Mouse (Mus musculus) lung, adult 2 months (tissue): Measurements from ENCODE around the gene Gys1. TPM values are rescaled to one million over a fixed set of nuclear protein-coding genes. Genes with fewer than 3 reads are reported as not detected.

Experiments
- DNase-seq: peaks from one replicate; pipeline ENCODE4 v3.0.0; 2022
- H3K4me1 ChIP-seq: fragments of 200-500 bp; 2 replicates; pipeline ENCODE4 v1.6.1; 2011; ENCODE audit warnings: low read length; ENCODE audit not compliant: control insufficient read depth, insufficient read depth
- H3K4me3 ChIP-seq: fragments of 200-500 bp; replicated peaks from 2 replicates; pipeline ENCODE3; 2011; ENCODE audit warnings: low read depth, mild to moderate bottlenecking, control low read depth, low read length; ENCODE audit errors: extremely low read depth
- CTCF ChIP-seq: fragments of 200-500 bp; IDR thresholded peaks from 2 replicates; pipeline ENCODE4 v1.5.1; 2011; ENCODE audit warnings: mild to moderate bottlenecking, low read length, control low read depth; ENCODE audit not compliant: insufficient read depth
- POLR2A ChIP-seq: fragments of 200-500 bp; IDR thresholded peaks from 2 replicates; pipeline ENCODE4 v1.6.1; 2011; ENCODE audit warnings: low read depth, mild to moderate bottlenecking, control low read depth, low read length, borderline replicate concordance; ENCODE audit errors: extremely low read depth
- WGBS: fragments of 180-500 bp; shearing (Covaris S2); methylation state at CpG from one replicate; pipeline ENCODE4 v1.1.7; 2018; 5-methylcytosine and 5-hydroxymethylcytosine counted together
- polyA plus RNA-seq: library from polyadenylated mRNA; depleted of rRNA; stranded (reverse); fragments of >200 nt; gene quantifications from 2 replicates; pipeline ENCODE4 v1.2.3, GENCODE M21; 2012

The Gys1 gene
- polyA plus RNA-seq, 1 experiment, result 39.4 TPM

DNA sequence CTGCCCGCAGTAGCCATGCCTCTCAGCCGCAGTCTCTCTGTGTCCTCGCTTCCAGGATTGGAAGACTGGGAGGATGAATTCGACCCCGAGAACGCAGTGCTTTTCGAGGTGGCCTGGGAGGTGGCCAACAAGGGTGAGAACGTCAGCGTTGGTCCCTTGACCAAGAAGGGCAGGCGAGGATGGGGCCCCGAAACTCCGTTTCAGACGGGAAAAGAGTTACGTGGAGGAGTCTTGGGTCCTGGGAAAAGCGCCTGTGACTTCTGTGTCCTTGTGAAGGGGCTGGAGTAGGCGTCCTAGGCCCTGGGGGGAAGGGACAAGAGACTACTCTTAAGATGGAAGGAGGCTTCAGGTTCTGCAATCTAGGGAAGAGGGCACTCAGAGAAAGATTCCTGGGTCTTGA, 394 bp downstream of the Gys1 start:
- peaks cover 9% of the 10 kb centered on the region for H3K4me1 ChIP-seq
- H3K4me3 ChIP-seq, result peak overlapping the region; percentile 67
- TF ChIP-seq CTCF (no peak), POLR2A (no peak)
- under 1% methylated on average over 16 of the region's 16 CpGs for WGBS
- no peak for DNase-seq

DNA sequence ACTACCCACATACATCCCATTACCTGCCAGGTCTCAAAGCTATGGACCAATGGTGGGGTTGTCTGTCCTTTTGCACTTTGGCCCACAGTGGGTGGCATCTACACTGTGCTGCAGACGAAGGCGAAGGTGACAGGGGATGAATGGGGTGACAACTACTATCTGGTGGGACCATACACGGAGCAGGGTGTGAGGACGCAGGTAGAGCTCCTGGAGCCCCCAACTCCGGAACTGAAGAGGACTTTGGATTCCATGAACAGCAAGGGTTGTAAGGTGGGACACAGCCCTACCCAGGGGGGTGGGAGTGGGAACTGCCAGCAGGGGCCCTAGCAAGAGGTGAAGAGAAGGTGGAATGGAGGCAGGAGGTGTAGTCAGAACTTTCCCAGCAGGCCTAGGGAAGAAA, 1.8 kb downstream of the Gys1 start:
- TF ChIP-seq POLR2A (no peak), CTCF (no peak)

DNA sequence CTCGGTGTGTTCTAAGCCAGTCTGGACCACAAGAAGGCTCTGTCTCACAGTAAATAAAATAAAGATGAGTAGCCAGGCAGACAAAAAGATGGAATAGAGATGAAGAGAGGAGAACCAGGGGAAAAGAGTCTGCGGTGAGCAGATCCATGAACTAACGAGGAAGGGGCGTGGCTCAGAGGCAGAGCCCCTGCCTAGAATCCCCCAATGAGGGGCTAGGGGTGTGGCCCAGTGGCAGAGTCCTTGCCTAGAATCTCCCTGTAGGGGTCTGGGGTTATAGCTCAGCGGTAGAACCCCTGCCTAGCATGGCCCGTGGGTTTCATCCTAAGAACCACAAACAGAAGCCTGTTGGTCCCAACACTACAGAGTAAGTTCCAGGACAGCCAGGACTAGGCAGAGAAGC, 2.4 kb downstream of the Gys1 start:
- no peak for TF ChIP-seq POLR2A
- Histone ChIP-seq H3K4me1 (peaks cover 9% of the 10 kb centered on the region), H3K4me3 (no peak overlapping the region)
- WGBS, result 65% methylated on average over 6 of the region's 6 CpGs
- DNase-seq, result no peak

More for the DNA sequence above, 1.8 kb downstream of the Gys1 start:
- peaks cover 9% of the 10 kb centered on the region for H3K4me1 ChIP-seq
- DNase-seq, result no peak
- 87% methylated on average over 5 of the region's 5 CpGs for WGBS
- no peak overlapping the region for H3K4me3 ChIP-seq

DNA sequence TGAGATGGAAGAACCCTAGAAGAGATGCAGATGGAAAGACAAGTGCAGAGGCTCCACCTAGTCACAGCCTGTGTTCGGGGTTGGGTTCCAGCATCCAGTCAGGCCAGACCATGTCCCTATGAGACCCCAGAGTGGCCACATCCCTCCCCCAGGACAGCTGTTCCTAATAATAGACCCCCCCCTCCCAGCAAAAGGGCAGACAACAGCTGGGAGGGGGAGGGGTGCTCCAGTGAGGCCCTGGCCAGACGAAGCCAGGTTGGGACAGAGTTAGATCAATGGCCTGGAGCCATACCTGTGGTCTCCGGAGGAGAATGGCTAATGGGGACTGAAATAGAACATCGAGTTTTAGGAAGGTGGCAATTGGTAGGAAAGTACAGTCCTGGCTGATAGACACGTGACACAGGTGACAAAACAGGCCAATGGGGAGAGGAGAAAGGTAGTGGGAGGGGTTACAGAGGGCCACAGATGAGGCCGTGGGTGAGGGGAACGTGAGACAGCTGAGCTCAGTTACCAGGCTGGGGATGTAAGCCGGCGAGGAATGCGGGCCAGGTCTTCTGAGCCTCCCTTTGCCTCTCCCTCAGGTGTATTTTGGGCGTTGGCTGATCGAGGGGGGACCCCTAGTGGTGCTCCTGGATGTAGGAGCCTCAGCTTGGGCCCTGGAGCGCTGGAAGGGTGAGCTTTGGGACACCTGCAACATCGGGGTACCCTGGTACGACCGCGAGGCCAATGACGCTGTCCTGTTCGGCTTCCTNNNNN, 3.1 kb downstream of the Gys1 start, which contains the start of gene Ruvbl2:
Ruvbl2 (minus strand) TSS at position 576 of the 756 bp plus-strand sequence.
- peak; percentile 50 for DNase-seq
- 41% methylated on average over 19 of the region's 19 CpGs for WGBS
- H3K4me3 ChIP-seq, result no peak within 1 kb of the TSS
- H3K4me1 ChIP-seq, result peaks cover 9% of the 10 kb centered on the region
- TF ChIP-seq POLR2A (0 out of 2 replicates have a peak, but pooled peaks have one; percentile 26), CTCF (peak; percentile 7; the same call in 1 of the 2 replicates)

DNA sequence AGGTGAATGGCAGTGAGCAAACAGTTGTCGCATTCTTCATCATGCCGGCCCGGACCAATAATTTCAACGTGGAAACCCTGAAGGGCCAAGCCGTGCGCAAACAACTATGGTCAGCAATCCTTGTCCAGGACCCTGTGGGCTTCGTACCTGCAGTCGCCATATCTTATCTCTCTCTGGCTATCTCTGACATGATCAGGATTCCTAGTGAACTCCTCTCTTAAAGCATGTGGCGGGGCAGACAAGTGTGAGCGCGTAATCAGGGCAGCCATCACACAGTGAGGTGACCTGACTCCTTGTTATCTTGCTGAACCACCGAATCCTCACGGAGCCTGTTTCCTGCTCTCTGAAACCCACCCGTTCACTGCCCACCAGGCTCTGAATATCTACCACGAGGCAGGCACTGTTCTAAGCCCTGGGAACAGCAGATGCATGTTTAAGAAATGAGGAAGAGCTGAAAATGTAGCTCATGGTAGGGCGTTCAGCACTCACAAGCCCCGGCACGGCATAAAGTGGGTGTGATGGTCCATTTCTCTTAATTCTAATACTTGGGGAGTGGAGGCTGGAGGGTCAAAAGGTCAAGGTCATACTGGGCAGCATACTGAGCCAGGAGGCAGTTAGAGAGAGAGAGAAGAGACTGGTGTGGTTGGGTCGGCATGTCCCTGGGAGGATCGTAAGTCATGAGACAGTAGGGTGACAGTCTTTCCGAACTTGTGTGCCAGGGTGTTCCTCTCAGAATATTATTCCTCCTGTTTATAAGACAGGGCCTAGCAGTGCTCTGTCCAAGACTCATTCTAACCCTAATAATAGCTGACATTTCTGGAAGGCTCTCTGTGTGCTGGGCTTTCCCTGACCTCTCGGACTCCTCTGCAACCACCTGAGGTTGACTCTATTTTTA, 9.1 kb downstream of the Gys1 start:
- no peak for DNase-seq
- Histone ChIP-seq H3K4me1 (no peaks in the 10 kb centered on the region; the same call in 1 of the 2 replicates), H3K4me3 (no peak overlapping the region)
- TF ChIP-seq CTCF, result no peak
- no peak for TF ChIP-seq POLR2A
- WGBS, result 78% methylated on average over 22 of the region's 22 CpGs

DNA sequence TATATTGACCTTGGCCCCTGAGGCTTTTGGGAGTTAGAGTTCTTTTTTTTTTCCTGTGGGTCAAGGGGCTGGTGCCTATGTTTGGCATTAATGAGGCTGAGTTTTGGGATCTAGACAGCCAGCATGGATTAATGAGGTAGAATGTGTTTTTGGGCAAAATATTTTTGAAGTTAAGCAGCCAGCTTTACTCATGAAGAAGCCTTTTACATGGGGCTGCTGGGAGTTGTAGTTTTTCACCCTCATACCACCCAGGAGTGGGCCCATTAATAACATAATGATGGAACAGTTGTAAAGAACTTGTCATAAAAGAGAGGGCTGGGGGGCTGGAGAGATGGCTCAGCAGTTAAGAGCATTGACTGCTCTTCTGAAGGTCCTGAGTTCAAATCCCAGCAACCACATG, 11.9 kb downstream of the Gys1 start:
- H3K4me1 ChIP-seq, result no peaks in the 10 kb centered on the region; the same call in 1 of the 2 replicates
- no peak for TF ChIP-seq CTCF
- TF ChIP-seq POLR2A, result no peak
- H3K4me3 ChIP-seq, result no peak overlapping the region
- DNase-seq, result no peak

DNA sequence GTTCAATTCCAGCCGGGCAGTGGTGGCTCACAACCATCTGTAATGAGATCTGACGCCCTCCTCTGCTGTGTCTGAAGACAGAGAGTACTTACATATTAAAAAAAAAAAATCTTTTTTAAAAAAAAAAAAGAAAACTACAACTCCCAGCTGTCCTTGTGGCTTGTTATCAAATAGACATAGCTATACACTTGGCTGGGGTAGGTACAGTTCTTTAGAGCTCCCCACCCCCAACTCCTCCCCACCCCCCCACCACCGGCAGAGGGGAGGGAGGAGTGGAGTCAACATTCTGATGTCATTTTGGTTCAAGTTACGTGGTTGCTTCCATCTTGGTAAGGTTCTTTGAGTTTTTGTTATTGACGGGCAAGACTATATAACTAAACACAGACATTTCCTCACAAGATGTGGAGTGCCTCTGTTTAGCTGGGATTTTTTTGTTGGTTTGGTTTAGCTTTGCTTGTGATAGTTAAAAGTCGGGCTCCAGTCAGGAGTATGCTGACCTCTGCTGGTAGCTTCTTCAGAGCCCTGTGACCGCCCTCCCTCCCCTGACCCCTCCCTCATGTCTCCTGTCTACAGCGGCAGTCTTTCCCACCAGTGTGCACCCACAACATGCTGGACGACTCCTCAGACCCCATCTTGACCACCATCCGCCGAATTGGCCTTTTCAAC, 12.8 kb downstream of the Gys1 start:
- Histone ChIP-seq H3K4me3 (no peak overlapping the region), H3K4me1 (no peaks in the 10 kb centered on the region; the same call in 1 of the 2 replicates)
- TF ChIP-seq POLR2A, result no peak
- peak; percentile 53 for TF ChIP-seq CTCF
- WGBS, result 36% methylated on average over 11 of the region's 11 CpGs
- no peak for DNase-seq

DNA sequence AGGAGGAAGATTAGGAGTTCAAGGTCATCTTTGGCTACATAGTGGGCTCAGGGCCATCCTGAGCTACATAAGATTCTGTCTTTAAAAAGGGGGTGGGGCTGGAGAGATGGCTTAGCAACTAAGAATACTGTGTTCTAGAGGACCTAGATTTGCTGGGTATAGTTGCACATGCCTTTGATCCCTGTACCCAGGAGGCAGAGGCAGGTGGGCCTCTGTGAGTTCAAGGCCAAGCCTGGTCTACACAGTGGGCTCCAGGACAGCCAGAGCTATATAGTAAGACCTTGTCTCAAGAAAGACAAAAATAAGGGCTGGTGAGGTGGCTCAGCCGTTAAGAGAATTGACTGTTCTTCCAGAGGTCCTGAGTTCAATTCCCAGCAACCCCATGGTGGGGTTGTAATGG, 15.3 kb downstream of the Gys1 start:
- TF ChIP-seq POLR2A (no peak), CTCF (no peak)
- no peak for DNase-seq
- Histone ChIP-seq H3K4me3 (no peak overlapping the region), H3K4me1 (no peaks in the 10 kb centered on the region; the same call in 1 of the 2 replicates)
- 81% methylated on average over 1 of the region's 1 CpGs for WGBS

DNA sequence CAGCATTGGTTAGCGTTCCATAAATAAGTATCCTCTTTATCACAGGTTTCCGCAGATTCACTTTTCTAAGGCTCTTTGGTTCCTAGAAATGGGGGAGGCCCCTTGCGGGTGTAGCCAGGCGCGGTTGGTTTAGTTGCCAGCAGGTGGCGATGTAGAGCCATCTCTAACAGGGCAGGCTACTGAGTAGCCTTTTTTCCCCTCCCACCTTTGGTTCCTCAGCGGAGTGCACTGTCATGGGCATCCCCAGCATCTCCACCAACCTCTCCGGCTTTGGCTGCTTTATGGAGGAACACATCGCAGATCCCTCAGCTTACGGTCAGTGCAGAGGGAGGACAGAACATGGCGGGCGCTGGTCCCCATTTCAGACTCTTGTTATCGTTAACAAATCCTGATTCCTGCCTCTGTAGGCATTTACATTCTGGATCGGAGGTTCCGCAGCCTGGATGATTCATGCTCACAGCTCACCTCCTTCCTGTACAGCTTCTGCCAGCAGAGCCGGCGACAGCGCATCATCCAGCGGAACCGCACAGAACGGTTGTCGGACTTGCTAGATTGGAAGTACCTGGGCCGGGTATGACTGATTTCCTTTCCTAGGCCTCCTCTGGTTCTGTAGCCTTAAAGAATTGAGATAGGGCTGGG, 16.8 kb downstream of the Gys1 start:
- H3K4me3 ChIP-seq, result no peak overlapping the region
- peak; percentile 76 for TF ChIP-seq CTCF
- TF ChIP-seq POLR2A, result no peak
- peak; percentile 75 for DNase-seq
- no peaks in the 10 kb centered on the region; the same call in 1 of the 2 replicates for H3K4me1 ChIP-seq
- WGBS, result 55% methylated on average over 23 of the region's 23 CpGs
